Mouse (Mus musculus) c-Kit-negative CD71-positive TER-119-positive erythroid progenitor cells, embryonic 14.5 days (primary cell): ENCODE results near the gene Cckar.
"Not testable (repeated sequence)": the region's sequence is repeated elsewhere in the genome, so short reads cannot be mapped to it uniquely, and the experiment has no call there.

Experiments
- DNase-seq: peaks from one replicate; pipeline ENCODE4 v3.0.0-alpha.2; 2013; ENCODE audit warnings: low read depth, low spot score

Gene Cckar

GRCm38 (mm10) chr5:53673493-53674150 lies 33.9 kb downstream of the Cckar start:
- DNase-seq, result not testable (repeated sequence)

- DNase-seq, result peak; percentile 9
Observed at GRCm38 (mm10) chr5:53672352-53672751, 35.2 kb downstream of the Cckar start.

GRCm38 (mm10) chr5:53671507-53671906 lies 36.0 kb downstream of the Cckar start:
- no peak for DNase-seq

GRCm38 (mm10) chr5:53670321-53670938 lies 37.1 kb downstream of the Cckar start:
- no peak for DNase-seq

GRCm38 (mm10) chr5:53668021-53668420 lies 39.5 kb downstream of the Cckar start:
- no peak for DNase-seq

GRCm38 (mm10) chr5:53663665-53664064 lies 43.8 kb downstream of the Cckar start:
- no peak for DNase-seq

GRCm38 (mm10) chr5:53662413-53662812 lies 45.1 kb downstream of the Cckar start:
- DNase-seq, result no peak

GRCm38 (mm10) chr5:53661508-53661907 lies 46.0 kb downstream of the Cckar start:
- DNase-seq, result no peak

- no peak for DNase-seq
Observed at GRCm38 (mm10) chr5:53657925-53658324, 49.6 kb downstream of the Cckar start.

- DNase-seq, result no peak
Observed at GRCm38 (mm10) chr5:53656596-53656995, 50.9 kb downstream of the Cckar start.
